Mouse (Mus musculus) gastrocnemius, adult 8-10 months (tissue): ENCODE measurements around the gene Slc37a1. TPM values are rescaled to one million over a fixed set of nuclear protein-coding genes. Genes with fewer than 3 reads are reported as not detected.
A peak's percentile ranks its signal among the peaks of the same experiment; 100 is the strongest.
"Not testable (repeated sequence)": the region's sequence is repeated elsewhere in the genome, so short reads cannot be mapped to it uniquely, and the experiment has no call there.

Experiments
- DNase-seq, 2 experiments: peaks; one replicate each; pipeline ENCODE4 v3.0.0; 2022; ENCODE audit warnings: low spot score in 2 of 2
- total RNA-seq, 4 experiments: library from RNA; stranded (reverse); gene quantifications; 2 replicates each; pipeline ENCODE4 v1.2.4; 2022

Gene Slc37a1
- total RNA-seq, 4 experiments from 2014 or later: 2.4 to 4.6 (median 3.0) TPM

DNA sequence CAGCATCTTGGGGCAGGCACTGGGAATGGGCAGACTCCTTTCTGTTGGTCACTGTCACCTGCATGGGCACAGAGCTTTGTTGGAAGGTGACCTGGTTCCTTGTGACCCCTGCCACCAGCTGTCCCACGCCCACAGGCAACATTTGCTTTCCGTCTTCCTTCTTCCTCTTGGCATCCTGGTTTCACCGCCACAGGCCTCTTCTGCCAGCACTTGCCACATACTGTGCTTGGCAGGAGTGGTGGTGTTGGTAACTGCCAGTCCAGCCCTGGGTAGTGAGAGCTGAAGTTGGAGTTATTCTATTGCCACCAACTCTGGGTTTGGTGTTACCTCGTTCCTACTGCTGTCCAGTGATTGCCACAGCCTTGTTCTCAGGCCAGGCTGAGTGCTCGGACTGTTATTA lies 61.5 kb downstream of the Slc37a1 start:
- DNase-seq: no peak

GRCm38 (mm10) chr17:31349388-31349787 lies 62.8 kb downstream of the Slc37a1 start:
- DNase-seq: no peak

DNA sequence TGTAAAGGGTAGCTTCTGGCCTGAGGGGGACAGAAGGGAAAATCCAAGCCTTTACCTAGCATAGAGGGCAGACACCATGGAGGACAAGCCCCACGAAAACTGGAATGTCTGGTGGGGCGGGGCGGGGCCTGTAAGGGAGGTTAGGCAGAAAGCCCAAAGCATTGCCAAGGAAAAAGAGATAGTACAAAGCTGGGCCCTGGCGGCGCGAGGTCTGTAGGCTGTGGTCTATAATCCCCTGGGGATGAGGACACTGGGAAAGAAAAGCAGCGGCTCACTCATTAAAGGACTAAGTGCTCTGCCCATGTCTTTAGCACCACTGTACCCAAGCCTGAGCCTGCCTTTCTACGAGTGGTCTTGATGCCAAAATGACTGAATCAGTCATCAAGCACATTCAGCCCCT lies 65.4 kb downstream of the Slc37a1 start:
- DNase-seq: no peak

DNA sequence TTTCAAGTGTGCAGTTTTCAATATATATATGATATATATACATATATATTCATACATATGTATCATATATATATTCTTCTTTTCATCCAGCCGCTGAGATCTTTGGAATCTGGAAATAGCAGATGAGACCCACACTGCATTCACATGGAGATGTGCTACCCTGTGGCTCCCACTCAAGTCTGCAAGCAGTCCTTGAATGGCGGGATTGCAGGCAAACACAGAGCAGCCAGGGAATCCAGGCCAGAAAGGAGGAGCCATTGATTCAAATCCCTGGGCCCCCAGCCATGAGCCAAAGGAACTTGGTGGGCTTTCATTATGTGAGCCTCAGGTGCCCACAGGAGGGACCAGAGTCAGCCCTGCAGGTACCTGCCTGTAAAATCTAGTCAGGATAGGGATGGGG lies 66.7 kb downstream of the Slc37a1 start:
- no peak for DNase-seq

DNA sequence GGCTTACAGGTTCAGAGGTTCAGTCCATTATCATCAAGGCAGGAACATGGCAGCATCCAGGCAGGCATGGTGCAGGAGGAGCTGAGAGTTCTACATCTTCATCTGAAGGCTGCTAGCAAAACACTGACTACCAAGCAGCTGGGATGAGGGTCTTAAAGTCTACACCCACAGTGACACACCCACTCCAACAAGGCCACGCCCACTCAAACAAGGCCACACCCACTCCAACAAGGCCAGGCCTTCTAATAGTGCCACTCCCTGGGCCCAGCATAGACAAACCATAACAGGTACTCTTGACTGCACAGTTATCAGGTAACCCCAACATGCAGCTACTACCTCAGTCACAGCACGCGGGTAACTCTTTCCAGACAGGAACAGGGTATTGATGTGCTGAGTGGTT lies 68.1 kb downstream of the Slc37a1 start:
- DNase-seq: not testable (repeated sequence)

GRCm38 (mm10) chr17:31355792-31356502 lies 69.4 kb downstream of the Slc37a1 start:
- no peak for DNase-seq

DNA sequence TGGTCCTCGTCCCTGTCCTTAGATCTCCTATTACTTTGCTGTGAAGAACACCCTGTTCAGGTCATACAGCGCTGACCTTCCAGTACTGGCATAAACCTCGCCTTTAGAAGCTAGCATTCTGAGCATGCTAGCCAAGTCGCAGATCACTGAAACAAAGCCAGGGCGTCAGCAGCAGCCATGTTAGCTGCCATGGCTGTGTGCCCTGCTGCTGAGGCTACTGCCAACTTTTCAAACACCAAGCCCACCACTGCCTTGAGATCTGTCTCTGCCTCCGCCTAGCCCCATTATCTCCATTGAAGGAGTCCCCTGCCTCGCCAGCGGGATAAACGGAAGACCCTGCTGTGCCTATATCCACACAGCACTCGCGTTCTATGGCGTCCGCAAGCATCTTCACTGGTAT lies 74.0 kb downstream of the Slc37a1 start:
- DNase-seq: no peak

DNA sequence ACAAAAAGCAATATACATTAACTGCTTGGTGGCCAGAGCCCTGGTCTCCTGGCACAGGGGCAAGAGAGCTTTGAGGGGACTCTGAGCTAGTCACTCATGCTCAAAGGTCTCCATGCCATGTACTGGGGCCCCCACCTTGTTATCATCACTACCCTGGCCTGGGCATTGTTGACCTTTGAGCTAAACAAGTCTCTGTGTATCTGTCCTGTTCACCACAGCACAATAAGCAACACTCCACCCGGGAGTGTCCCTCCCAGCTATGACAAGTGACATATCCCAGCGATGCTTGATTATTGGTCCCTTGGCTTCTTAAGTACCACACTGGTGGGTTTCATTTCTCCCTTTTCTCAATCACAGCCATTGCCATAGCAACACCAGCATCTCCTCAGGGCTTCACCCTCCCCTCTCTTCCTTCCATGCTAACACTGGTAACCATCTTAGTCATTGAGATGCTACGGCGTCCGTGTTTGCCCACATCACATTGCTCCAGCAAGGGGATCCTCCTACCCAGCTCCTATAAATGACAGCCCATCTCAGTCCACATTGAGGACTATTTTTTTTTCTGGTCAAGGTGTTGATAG lies 79.1 kb downstream of the Slc37a1 start:
- no peak for DNase-seq

- no peak for DNase-seq
These were observed 83.6 kb downstream of the Slc37a1 start for GRCm38 (mm10) chr17:31370221-31370620.

GRCm38 (mm10) chr17:31370931-31371330 lies 84.3 kb downstream of the Slc37a1 start:
- no peak for DNase-seq

DNA sequence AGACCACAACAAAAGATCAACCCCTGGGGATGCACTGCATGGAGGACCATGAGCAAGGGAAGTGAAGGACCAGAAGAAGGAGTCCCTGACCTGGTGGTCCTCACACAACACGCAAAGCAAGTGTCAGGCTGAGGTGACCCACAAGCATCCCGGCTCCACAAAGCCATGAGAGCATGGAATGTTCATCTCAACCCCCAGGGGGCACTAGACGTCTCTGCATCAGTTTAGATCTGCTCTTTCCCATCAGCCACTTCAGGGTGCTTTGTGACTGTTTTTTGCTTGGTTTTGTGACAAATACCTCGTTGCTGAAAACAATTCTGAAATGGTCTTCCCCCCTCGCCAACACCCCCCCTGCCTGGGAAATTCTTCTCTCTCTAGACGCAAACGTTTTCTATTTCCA lies 91.4 kb downstream of the Slc37a1 start:
- peak; percentile 32 to 34 for DNase-seq

DNA sequence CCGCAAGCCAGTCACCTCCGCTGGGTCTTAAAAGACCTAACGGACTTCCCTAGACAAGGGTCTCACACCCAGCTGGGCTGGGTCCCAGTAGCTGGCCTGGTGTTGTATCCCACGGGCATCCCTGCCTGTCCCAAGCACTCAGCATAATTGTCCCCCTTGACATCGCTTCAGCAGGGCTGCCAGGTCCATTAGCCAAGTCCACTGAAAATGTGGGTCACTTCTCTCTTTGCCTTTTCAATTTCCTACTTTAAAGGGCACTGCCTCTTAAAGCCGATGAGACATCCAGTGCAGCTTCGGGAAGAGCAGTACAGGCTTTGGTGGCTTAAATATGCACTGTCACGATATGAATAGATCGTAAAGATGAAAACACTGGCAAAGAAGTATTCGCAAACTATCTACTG lies 91.8 kb downstream of the Slc37a1 start:
- no peak for DNase-seq

DNA sequence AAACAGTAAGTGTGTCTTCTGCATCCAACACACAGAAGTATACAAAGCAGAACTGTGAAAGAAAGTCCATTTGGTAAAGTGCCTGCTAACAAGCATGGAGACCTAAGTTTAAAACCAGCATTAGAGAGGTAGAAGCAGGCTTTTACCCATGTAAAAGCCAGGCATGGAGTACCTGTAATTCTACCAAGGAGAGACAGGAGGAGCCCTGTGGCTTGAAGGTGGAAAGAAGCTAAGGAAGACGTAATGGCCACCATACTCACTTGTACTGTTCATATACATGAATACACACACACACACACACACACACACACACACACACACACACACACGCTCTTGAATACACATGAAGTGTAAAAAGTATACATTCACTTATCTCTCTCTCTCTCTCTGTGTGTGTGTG lies 92.5 kb downstream of the Slc37a1 start:
- DNase-seq: no peak

DNA sequence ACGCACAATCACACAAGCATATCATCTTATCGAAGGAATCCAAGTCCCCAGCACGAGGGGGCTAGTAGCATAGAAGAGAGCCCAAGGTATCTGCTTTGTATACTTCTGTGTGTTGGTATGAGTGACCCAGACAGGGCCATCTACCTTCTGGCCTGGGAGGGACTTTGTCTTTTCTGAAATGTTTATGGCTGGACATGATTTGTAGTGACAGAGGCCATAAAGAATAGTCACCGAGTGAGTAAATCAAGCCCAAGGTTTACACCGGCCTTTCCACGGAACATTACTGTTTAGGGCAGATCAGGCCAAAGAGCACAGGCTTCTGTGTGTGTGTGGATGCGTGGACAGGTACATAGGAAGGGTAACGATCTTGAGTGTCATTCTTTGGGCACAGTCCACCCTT lies 93.3 kb downstream of the Slc37a1 start:
- DNase-seq: no peak

DNA sequence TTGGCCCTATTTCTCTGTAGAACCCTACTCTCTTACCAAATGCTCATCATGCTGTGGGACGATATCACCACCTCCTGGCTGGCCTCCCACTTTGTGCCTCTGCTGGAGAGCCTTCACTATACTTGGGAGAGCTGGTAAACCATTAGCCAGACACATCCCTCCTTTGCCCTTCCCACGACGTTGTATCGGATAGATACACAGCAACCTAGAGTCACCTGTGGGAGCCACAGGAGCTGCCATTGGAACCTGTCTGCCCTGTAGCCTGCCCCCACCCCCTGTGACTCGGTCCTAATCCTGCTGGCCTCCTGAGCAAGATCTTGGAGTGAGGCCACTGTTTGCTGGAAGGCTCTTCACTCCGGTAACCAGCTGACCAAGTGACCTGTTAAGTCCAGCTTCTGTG lies 96.7 kb downstream of the Slc37a1 start:
- no peak for DNase-seq

- peak; percentile 5 to 13 for DNase-seq
These were observed 98.5 kb downstream of the Slc37a1 start for GRCm38 (mm10) chr17:31384968-31385627.

DNA sequence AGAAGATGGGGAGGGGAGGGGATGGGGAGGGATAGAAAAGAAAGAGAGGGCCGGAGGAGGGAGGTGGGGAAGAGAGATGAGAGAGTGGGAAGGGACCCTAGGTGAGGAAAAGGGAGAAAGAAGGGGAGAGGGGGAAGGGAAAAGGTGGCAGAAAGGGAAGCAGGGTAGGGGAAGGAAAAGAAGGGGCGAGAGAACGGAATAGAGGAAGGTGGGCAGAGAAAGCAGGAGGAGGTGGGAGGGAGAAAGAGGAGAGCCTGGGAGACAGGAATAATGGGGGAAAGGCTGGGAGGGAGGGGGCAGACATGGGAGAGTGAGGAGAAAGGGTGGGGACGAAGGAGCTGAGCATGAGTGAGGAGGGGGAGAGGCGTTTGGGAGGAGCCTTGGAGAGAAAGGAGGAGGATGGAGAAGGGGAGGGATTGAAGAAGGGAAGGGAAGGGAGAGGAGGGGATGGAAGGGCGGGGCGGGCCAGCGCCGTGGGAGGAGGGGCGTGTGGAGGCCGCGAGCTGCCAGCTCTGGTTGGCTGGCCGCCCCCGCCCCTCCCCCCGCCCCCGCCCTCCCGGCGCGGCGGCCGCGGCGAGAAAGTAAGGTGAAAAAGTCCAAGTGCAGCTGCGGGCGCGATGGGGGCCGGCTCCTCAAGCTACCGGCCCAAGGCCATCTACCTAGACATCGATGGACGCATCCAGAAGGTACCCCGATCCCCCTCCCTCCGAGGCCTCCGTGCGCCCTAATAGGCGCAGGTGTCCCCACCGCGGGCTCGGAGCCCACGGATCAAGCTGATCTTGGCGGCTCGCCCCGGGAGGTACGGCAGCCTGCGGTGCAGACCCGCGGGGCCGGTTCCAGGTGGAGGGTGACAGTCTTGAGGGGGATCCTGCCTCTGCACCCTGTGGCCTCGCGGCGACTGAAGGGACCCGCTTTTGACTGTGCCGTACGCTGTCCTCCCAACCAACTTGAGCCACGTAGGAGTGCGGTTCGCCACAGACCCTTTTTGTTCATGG lies 99.4 kb downstream of the Slc37a1 start, which contains the start of gene Pde9a:
Gene Pde9a (plus strand): TSS at position 540 of the 995 bp plus-strand sequence.
- peak in 1 of 2 experiments; percentile 7 for DNase-seq

- DNase-seq: no peak
These were observed 100.2 kb downstream of the Slc37a1 start for GRCm38 (mm10) chr17:31386766-31387275.

- DNase-seq: no peak
These were observed 102.9 kb downstream of the Slc37a1 start for GRCm38 (mm10) chr17:31389432-31390050.

DNA sequence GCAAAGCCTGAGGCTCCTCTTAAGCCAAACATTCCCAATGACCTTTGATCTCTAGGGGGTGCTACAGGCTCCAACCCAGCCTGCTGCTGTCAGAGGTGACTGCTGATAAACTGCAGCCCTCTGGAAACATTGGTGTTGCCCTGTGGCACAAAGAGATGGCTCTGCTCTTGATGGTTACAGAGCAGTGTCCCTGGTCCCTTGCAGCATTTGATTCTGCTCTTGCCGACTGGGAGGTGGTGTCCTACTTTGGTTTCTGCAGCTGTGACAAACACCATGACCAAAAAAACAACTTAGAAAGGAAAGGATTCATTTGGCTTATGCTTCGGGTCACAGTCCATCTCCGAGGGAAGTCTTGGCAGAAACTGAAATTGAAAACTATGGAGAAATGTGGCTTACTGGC lies 104.9 kb downstream of the Slc37a1 start:
- no peak for DNase-seq

- DNase-seq: no peak
These were observed 105.4 kb downstream of the Slc37a1 start for GRCm38 (mm10) chr17:31392041-31392440.
